Mouse (Mus musculus) liver, embryonic 15.5 days (tissue): ENCODE results near the gene Yipf4. TPM values are rescaled to one million over a fixed set of nuclear protein-coding genes. Genes with fewer than 3 reads are reported as not detected.

Source experiments
- ATAC-seq: fragments of 200-750 bp; cut with Nextera tagmentation; 2 replicates; pipeline ENCODE4 v1.8.0; 2017; ENCODE audit warnings: moderate number of reproducible peaks, mild to moderate bottlenecking, moderate library complexity; ENCODE audit not compliant: insufficient read depth
- H3K27ac ChIP-seq: fragments of 300-500 bp; sonication (generic); replicated peaks from 2 replicates; pipeline ENCODE4 v1.5.1; 2015; ENCODE audit warnings: mild to moderate bottlenecking, inconsistent platforms
- H3K27me3 ChIP-seq: fragments of 300-500 bp; sonication (generic); 2 replicates; pipeline ENCODE4 v1.6.1; 2015; ENCODE audit warnings: mild to moderate bottlenecking, inconsistent platforms
- H3K36me3 ChIP-seq: fragments of 300-500 bp; sonication (generic); replicated peaks from 2 replicates; pipeline ENCODE4 v1.6.1; 2015; ENCODE audit warnings: moderate library complexity, mild to moderate bottlenecking, inconsistent platforms
- H3K4me1 ChIP-seq: fragments of 300-500 bp; sonication (generic); replicated peaks from 2 replicates; pipeline ENCODE4 v1.6.1; 2015; ENCODE audit warnings: inconsistent platforms
- H3K4me2 ChIP-seq: fragments of 300-500 bp; sonication (generic); 2 replicates; pipeline ENCODE4 v1.6.1; 2015; ENCODE audit warnings: moderate library complexity, mild to moderate bottlenecking, inconsistent platforms
- H3K4me3 ChIP-seq: fragments of 300-500 bp; sonication (generic); replicated peaks from 2 replicates; pipeline ENCODE4 v1.5.1; 2015; ENCODE audit warnings: mild to moderate bottlenecking, inconsistent platforms
- H3K9ac ChIP-seq: fragments of 300-500 bp; sonication (generic); 2 replicates; pipeline ENCODE4 v1.6.1; 2015; ENCODE audit warnings: moderate library complexity, mild to moderate bottlenecking, inconsistent platforms
- H3K9me3 ChIP-seq: fragments of 300-500 bp; sonication (generic); replicated peaks from 2 replicates; pipeline ENCODE4 v1.6.1; 2016; ENCODE audit warnings: inconsistent platforms
- WGBS: fragments of 180-500 bp; shearing (Covaris S2); methylation state at CpG from one replicate; pipeline ENCODE4 v1.1.7; 2015; ENCODE audit warnings: mixed read lengths; ENCODE audit not compliant: insufficient replicate concordance; 5-methylcytosine and 5-hydroxymethylcytosine counted together
- polyA plus RNA-seq: library from polyadenylated mRNA; unstranded; fragments of >200 nt; fragmentation: Nextera tagmentation; extraction: Ambion mirVana; gene quantifications from 2 replicates; pipeline ENCODE4 v1.2.1, GENCODE M21; 2015

The Yipf4 gene
- polyA plus RNA-seq, 1 experiment from 2014 or later = 74.2 TPM

DNA sequence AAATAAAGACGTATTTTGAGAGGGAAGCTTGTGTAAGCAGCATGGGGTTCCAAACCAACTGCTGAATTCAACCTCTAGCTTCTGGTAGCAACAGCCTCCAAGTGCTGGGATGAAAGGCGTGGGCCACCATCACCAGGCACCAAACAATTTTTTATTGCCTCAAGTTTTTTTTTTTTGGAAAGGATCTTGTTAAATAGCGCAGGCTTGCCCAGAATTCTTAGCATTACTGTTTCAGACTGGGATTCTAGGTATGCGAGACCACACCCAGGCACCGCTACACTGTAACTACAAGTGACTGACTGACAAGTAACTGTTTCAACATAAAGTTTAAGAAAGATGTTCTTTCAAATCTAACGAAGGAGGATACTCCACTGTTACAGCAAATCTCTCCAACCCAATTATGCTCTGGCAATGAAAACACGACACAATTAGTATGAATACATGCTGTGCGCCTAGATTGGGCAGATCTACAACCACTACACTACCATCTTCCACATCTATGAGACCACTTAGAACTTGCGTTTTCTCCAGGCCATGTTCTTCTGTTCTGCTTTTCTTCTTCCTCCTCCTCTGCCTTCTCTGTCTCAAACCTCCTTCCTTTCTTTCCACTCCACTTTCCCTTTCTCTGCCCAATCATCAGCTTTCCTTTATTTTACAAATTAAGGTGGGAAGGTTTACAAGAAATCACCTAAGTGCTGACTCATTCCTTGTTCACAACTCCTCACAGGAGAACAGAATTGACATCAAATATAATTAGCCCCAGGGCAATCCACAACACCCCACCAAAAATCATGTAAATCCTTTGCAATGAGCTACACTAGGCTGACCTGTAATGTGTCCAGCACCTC is 37.7 kb downstream of the Yipf4 start:
- no peaks in the 10 kb centered on the region for H3K9me3 ChIP-seq
- no peaks in the 10 kb centered on the region for H3K27me3 ChIP-seq
- WGBS = 71% methylated on average over 9 of the region's 9 CpGs
- ATAC-seq = no peak
- H3K36me3 ChIP-seq = no peaks in the 10 kb centered on the region
- peak overlapping the region; percentile 94 for H3K4me2 ChIP-seq
- H3K4me1 ChIP-seq = peaks cover 33% of the 10 kb centered on the region
- H3K4me3 ChIP-seq = peak overlapping the region; percentile 61
- H3K9ac ChIP-seq = peak overlapping the region; percentile 55
- peak overlapping the region; percentile 99 for H3K27ac ChIP-seq

DNA sequence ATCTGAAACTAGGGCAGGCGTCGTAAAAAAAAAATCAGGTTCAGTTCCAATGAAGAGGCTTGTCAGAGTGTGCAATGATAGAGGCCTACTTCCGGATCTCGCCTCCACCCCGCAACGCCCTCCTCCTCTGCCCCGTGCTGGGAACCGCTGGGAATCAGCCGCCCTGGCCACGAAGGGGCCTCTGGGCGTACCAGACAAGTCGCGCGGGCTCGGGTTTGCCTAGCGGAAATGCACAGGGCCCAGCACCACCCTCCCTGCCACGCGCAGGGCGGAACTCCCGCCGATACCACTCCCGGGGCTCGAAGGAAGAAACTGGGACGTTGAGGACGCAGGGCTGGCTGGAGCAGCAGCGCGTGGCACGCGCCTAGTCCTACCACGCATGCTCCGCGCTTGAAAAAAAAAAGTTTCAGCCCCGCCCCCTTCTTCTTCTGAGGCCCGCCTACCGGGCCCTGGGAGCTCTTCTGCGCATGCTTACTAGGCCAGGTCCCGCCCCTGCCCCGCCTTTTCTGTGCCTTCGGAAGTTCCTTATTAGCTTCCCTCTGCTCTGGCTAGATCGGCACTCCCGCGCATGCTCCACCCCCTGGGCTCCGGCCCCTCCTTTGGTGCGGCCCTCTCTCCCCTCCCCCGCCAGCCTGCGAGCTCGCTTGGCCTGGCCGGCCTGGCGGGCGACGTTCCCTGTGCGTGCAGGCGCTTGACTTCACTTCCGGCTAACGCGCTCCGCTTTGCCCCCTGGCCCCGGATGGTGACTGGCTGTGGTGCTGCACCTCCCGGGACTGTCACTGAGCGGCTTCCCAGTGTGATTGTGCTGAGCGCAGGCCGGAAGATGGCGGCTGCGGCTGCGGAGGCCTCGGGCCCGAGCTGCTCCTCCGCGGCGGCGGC is 38.7 kb downstream of the Yipf4 start, which contains the start of gene Birc6:
Gene Birc6, plus strand, starts transcription at position 567 of the 879 bp plus-strand sequence.
- Histone ChIP-seq H3K27me3 (no peaks in the 10 kb centered on the region), H3K4me2 (peak within 1 kb of the TSS; percentile 94), H3K9me3 (no peaks in the 10 kb centered on the region), H3K9ac (peak within 1 kb of the TSS; percentile 94), H3K36me3 (no peaks in the 10 kb centered on the region), H3K4me3 (peak within 1 kb of the TSS; percentile 95), H3K4me1 (peaks cover 33% of the 10 kb centered on the region), H3K27ac (peak within 1 kb of the TSS; percentile 99)
- under 1% methylated on average over 71 of the region's 71 CpGs for WGBS
- ATAC-seq = peak; percentile 95

DNA sequence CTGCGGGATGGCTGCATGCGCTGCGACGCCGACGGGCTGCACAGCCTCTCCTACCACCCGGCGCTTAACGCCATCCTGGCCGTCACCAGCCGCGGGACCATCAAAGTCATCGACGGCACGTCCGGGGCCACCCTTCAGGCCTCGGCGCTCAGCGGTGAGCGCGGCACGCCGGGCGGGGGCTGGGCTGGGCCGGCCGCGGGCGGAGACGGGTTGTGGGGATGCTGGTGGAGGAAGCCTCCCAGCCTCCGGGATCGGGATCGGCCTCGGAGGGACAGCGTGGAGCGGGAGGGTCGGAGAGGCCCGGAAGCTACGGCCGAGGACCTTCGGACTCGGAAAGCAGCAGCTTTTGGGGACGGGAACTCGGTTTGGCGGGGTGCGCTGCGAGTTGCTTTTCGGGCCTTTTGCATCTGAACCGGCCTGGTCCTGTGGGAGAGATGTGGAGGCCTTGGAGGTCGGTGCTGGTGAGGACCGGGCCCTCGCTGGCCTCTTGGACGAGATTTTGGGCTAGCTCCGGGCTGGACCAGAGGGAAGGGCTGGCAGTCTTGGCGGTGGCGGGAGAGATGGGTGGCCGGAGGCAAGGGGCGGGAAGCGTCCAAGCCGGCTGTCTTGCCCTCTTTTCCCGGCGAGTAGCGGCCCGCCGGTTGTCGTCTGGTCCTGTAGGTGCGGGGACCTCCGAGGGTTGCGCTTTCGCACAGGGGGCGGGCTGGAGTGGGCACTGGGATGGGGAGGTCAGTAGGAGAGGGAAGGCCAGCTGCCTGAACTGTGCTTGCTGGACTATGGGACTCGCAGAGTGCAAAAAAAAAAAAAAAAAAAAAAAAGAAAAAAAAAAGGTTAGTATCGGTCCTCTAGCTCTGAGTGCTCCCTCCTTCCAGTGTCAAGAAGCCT is 39.6 kb downstream of the Yipf4 start:
- Histone ChIP-seq H3K4me2 (peak overlapping the region; percentile 94), H3K27ac (peak overlapping the region; percentile 99), H3K4me1 (peaks cover 37% of the 10 kb centered on the region), H3K27me3 (no peaks in the 10 kb centered on the region), H3K4me3 (peak overlapping the region; percentile 95), H3K9me3 (no peaks in the 10 kb centered on the region), H3K9ac (peak overlapping the region; percentile 94), H3K36me3 (no peaks in the 10 kb centered on the region)
- ATAC-seq = peak; percentile 62
- WGBS = under 1% methylated on average over 72 of the region's 72 CpGs

DNA sequence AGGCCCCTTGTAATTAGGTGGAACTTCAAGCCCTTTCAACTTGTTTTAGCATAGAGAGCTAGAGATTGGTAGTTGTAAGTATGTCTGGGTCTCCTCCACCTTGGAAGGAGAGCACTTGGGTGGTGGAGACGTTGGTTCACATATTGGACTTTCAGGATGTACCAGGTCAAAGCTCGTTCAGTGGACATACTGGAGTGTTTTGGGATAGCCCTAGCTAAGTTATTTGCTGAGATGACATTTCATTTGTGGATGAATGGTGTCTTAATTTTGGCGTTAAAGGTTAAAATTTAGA is 40.2 kb downstream of the Yipf4 start:
- WGBS = 9% methylated on average over 3 of the region's 3 CpGs
- peak overlapping the region; percentile 94 for H3K4me2 ChIP-seq
- no peak for ATAC-seq
- peak overlapping the region; percentile 94 for H3K9ac ChIP-seq
- peak overlapping the region; percentile 95 for H3K4me3 ChIP-seq
- H3K4me1 ChIP-seq = peaks cover 37% of the 10 kb centered on the region
- H3K27ac ChIP-seq = peak overlapping the region; percentile 99
- H3K27me3 ChIP-seq = no peaks in the 10 kb centered on the region
- no peaks in the 10 kb centered on the region for H3K36me3 ChIP-seq
- H3K9me3 ChIP-seq = no peaks in the 10 kb centered on the region

DNA sequence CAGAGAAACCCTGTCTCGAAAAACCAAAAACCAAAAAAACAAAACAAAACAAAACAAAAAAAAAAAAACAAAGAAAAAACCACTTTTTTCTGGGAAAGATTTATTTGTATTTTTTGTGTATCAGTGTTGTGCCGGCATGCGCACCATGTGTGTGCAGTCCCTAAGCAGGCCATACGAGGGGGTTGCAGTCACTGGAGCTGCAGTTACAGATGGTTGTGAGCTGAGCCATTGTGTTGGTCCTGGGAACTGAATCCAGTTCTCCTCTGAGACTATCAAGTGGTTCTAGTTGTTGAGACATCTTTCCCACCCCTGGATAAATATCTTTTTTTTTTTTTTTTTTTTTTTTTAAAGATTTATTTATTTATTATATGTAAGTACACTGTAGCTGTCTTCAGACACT is 45.7 kb downstream of the Yipf4 start:
- Histone ChIP-seq H3K4me3 (no peak overlapping the region), H3K36me3 (no peaks in the 10 kb centered on the region), H3K27ac (no peak overlapping the region), H3K9ac (no peak overlapping the region), H3K4me2 (no peak overlapping the region), H3K9me3 (no peaks in the 10 kb centered on the region), H3K27me3 (no peaks in the 10 kb centered on the region), H3K4me1 (peaks cover 17% of the 10 kb centered on the region)
- WGBS = 88% methylated on average over 4 of the region's 4 CpGs
- ATAC-seq = no peak

DNA sequence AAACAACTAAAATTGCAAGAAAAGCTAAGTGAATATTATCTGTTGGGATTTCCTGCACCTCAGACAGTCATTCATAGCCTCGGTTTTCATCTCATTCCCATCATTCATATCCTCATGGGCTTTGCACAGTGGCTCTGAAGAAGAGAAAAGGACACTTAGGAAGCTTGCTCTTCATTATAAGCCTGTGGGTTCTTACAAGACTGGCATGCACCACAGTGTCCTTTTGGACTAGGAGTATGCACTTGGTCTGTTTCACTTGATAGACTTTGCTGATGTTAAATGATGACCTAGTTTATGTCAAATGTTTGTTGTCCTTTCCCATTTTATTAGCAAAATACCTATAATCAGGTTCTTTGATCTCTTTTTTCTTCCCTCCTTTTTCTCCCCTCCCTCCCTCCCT is 48.2 kb downstream of the Yipf4 start:
- Histone ChIP-seq H3K36me3 (no peaks in the 10 kb centered on the region), H3K4me2 (no peak overlapping the region), H3K27me3 (no peaks in the 10 kb centered on the region), H3K4me1 (peaks cover 8% of the 10 kb centered on the region; the same call in 1 of the 2 replicates), H3K4me3 (no peak overlapping the region), H3K27ac (no peak overlapping the region), H3K9ac (no peak overlapping the region), H3K9me3 (no peaks in the 10 kb centered on the region)
- no peak for ATAC-seq
- 76% methylated on average over 1 of the region's 1 CpGs for WGBS

DNA sequence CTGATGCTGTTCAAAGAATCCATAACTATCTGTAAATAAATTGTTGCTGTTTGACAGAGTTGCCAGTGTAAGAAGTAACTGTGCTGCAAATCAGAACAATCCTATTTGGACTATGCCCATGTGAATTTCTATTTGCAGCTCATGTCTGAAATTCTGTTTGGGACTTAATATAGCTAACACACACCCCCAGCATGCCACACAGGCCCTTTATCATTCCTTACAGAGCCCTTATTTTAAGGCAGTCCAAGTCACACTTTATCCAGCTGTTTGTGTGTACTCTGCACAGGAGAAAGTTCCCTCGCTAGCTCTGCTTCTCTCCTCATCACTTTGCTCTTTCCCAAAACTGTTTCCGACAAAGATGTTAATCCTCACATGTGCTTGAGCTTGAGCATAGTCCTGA is 54.3 kb downstream of the Yipf4 start:
- Histone ChIP-seq H3K9ac (no peak overlapping the region), H3K27me3 (no peaks in the 10 kb centered on the region), H3K9me3 (no peaks in the 10 kb centered on the region), H3K27ac (no peak overlapping the region), H3K4me1 (no peaks in the 10 kb centered on the region), H3K36me3 (peaks cover 30% of the 10 kb centered on the region), H3K4me3 (no peak overlapping the region), H3K4me2 (no peak overlapping the region)
- WGBS = 84% methylated on average over 2 of the region's 2 CpGs
- no peak for ATAC-seq

Other genes with a start within 250 kb of the Yipf4 start
- gene Memo1, start 194.0 kb upstream of the Yipf4 start, polyA plus RNA-seq = 88.8 and 96.4 TPM in 2 replicates
- gene Dpy30, start 165.5 kb upstream of the Yipf4 start, polyA plus RNA-seq = 98.0 and 119 TPM in 2 replicates
- gene Spast, start 150.5 kb upstream of the Yipf4 start, polyA plus RNA-seq = 5.2 and 5.3 TPM in 2 replicates
- 16.4 and 17.6 TPM in 2 replicates for gene Slc30a6, start 93.9 kb upstream of the Yipf4 start, polyA plus RNA-seq
- gene Nlrc4, start 30.4 kb upstream of the Yipf4 start, polyA plus RNA-seq = 0.48 and 0.58 TPM in 2 replicates
- gene Birc6, start 38.8 kb downstream of the Yipf4 start, polyA plus RNA-seq = 25.3 and 26.1 TPM in 2 replicates
- gene Ttc27, start 228.2 kb downstream of the Yipf4 start, polyA plus RNA-seq = 10.9 and 11.0 TPM in 2 replicates